Mouse (Mus musculus) kidney, postnatal 10 days (tissue): ENCODE measurements around the gene H2afy.

ENCODE experiments used
- DNase-seq: peaks from one replicate; pipeline ENCODE4 v3.0.0; 2021; ENCODE audit warnings: mixed read lengths

Gene H2afy

GRCm38 (mm10) chr13:56110694-56111531 is 25.2 kb downstream of the H2afy start:
- DNase-seq = no peak

GRCm38 (mm10) chr13:56109703-56110102 is 26.5 kb downstream of the H2afy start:
- DNase-seq = no peak

- no peak for DNase-seq
Observed at GRCm38 (mm10) chr13:56108849-56109519, 27.2 kb downstream of the H2afy start.

- DNase-seq = no peak
Observed at GRCm38 (mm10) chr13:56104971-56105391, 31.2 kb downstream of the H2afy start.

- DNase-seq = no peak
Observed at GRCm38 (mm10) chr13:56103796-56104746, 32.1 kb downstream of the H2afy start.

- DNase-seq = no peak
Observed at GRCm38 (mm10) chr13:56102160-56102559, 34.0 kb downstream of the H2afy start.

GRCm38 (mm10) chr13:56095601-56096195 is 40.5 kb downstream of the H2afy start:
- no peak for DNase-seq

- no peak for DNase-seq
Observed at GRCm38 (mm10) chr13:56094544-56094943, 41.6 kb downstream of the H2afy start.

- no peak for DNase-seq
Observed at GRCm38 (mm10) chr13:56093680-56094079, 42.5 kb downstream of the H2afy start.

- no peak for DNase-seq
Observed at GRCm38 (mm10) chr13:56092606-56093005, 43.6 kb downstream of the H2afy start.

- DNase-seq = no peak
Observed at GRCm38 (mm10) chr13:56090597-56090996, 45.6 kb downstream of the H2afy start.

GRCm38 (mm10) chr13:56088602-56089001 is 47.6 kb downstream of the H2afy start:
- no peak for DNase-seq

- DNase-seq = no peak
Observed at GRCm38 (mm10) chr13:56087936-56088335, 48.2 kb downstream of the H2afy start.

- no peak for DNase-seq
Observed at GRCm38 (mm10) chr13:56084146-56084905, 51.8 kb downstream of the H2afy start.

GRCm38 (mm10) chr13:56081656-56082055 is 54.5 kb downstream of the H2afy start:
- DNase-seq = no peak

- no peak for DNase-seq
Observed at GRCm38 (mm10) chr13:56079616-56080015, 56.5 kb downstream of the H2afy start.

- DNase-seq = no peak
Observed at GRCm38 (mm10) chr13:56078724-56079262, 57.4 kb downstream of the H2afy start.

- DNase-seq = no peak
Observed at GRCm38 (mm10) chr13:56075930-56076329, 60.2 kb downstream of the H2afy start.

- no peak for DNase-seq
Observed at GRCm38 (mm10) chr13:56073186-56073585, 63.0 kb downstream of the H2afy start.

GRCm38 (mm10) chr13:56072268-56072607 is 63.9 kb downstream of the H2afy start:
- no peak for DNase-seq

GRCm38 (mm10) chr13:56071586-56072267 is 64.4 kb downstream of the H2afy start:
- no peak for DNase-seq
